Mouse (Mus musculus) right cerebral cortex, postnatal 4 days (tissue): Measurements from ENCODE around the gene Chst11.

ENCODE experiments used
- DNase-seq: peaks from one replicate; pipeline ENCODE4 v3.0.0-alpha.2; 2022

The Chst11 gene

GRCm38 (mm10) chr10:83183634-83184479 is 198.6 kb downstream of the Chst11 start:
- no peak for DNase-seq

- DNase-seq, result peak; percentile 37
Observed at GRCm38 (mm10) chr10:83184480-83185069, 199.3 kb downstream of the Chst11 start.

GRCm38 (mm10) chr10:83185121-83185520 is 199.8 kb downstream of the Chst11 start:
- DNase-seq, result no peak

GRCm38 (mm10) chr10:83186167-83186566 is 200.9 kb downstream of the Chst11 start:
- no peak for DNase-seq

GRCm38 (mm10) chr10:83186984-83187383 is 201.7 kb downstream of the Chst11 start:
- no peak for DNase-seq

GRCm38 (mm10) chr10:83189071-83189470 is 203.8 kb downstream of the Chst11 start:
- no peak for DNase-seq

GRCm38 (mm10) chr10:83191476-83191875 is 206.2 kb downstream of the Chst11 start:
- DNase-seq, result no peak

GRCm38 (mm10) chr10:83191982-83192381 is 206.7 kb downstream of the Chst11 start:
- DNase-seq, result no peak

GRCm38 (mm10) chr10:83197690-83198336 is 212.5 kb downstream of the Chst11 start:
- peak; percentile 75 for DNase-seq

GRCm38 (mm10) chr10:83198692-83199091 is 213.4 kb downstream of the Chst11 start:
- no peak for DNase-seq

- DNase-seq, result no peak
Observed at GRCm38 (mm10) chr10:83199290-83199689, 214.0 kb downstream of the Chst11 start.

- DNase-seq, result no peak
Observed at GRCm38 (mm10) chr10:83201525-83201924, 216.2 kb downstream of the Chst11 start.

- no peak for DNase-seq
Observed at GRCm38 (mm10) chr10:83202906-83203702, 217.8 kb downstream of the Chst11 start.

- DNase-seq, result no peak
Observed at GRCm38 (mm10) chr10:83208436-83208835, 223.1 kb downstream of the Chst11 start.

- no peak for DNase-seq
Observed at GRCm38 (mm10) chr10:83209388-83209787, 224.1 kb downstream of the Chst11 start.

GRCm38 (mm10) chr10:83210122-83210521 is 224.8 kb downstream of the Chst11 start:
- no peak for DNase-seq

- no peak for DNase-seq
Observed at GRCm38 (mm10) chr10:83210968-83211583, 225.8 kb downstream of the Chst11 start.

GRCm38 (mm10) chr10:83212618-83213017 is 227.3 kb downstream of the Chst11 start:
- no peak for DNase-seq

- DNase-seq, result no peak
Observed at GRCm38 (mm10) chr10:83215559-83215958, 230.3 kb downstream of the Chst11 start.

GRCm38 (mm10) chr10:83217256-83217655 is 232.0 kb downstream of the Chst11 start:
- no peak for DNase-seq

- no peak for DNase-seq
Observed at GRCm38 (mm10) chr10:83218778-83219177, 233.5 kb downstream of the Chst11 start.

GRCm38 (mm10) chr10:83219729-83220128 is 234.4 kb downstream of the Chst11 start:
- DNase-seq, result peak; percentile 64

GRCm38 (mm10) chr10:83220217-83220616 is 234.9 kb downstream of the Chst11 start:
- no peak for DNase-seq
